Mouse (Mus musculus) liver, postnatal 0 days (tissue): ENCODE data around the gene Slc2a3.

ENCODE experiments used
- CTCF ChIP-seq: sonication (generic); IDR thresholded peaks from 2 replicates; pipeline ENCODE4 v1.5.1; 2016; ENCODE audit warnings: antibody characterized with exemption, low read depth
- EP300 ChIP-seq: IDR thresholded peaks from 2 replicates; pipeline ENCODE4 v1.6.1; 2016; ENCODE audit warnings: antibody characterized with exemption, low read depth, mild to moderate bottlenecking

DNA sequence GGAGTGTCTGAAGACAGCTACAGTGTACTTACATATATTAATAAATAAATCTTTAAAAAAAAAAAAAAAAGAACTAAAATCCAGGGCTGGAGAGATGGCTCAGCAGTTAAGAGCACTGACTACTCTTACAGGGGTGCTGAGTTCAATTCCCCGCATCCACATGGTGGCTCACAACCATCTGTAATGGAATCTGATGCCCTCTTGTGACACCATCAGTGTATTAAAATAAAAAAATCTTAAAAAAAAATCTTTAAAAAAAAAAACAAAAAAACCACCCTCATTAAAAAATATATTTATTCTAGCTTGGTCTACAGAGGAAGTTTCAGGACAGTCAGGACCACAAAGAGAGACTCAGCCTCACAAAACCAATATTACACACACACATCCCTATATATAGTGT lies 27.1 kb downstream of the Slc2a3 start:
- TF ChIP-seq CTCF (no peak), EP300 (no peak)
